Mouse (Mus musculus): Measurements from ENCODE around the gene Tmprss11b. TPM values are rescaled to one million over a fixed set of nuclear protein-coding genes. Genes with fewer than 3 reads are reported as not detected.

Tmprss11b gene
- polyA plus RNA-seq (2017; shearing (Covaris generic)): not detected

DNA sequence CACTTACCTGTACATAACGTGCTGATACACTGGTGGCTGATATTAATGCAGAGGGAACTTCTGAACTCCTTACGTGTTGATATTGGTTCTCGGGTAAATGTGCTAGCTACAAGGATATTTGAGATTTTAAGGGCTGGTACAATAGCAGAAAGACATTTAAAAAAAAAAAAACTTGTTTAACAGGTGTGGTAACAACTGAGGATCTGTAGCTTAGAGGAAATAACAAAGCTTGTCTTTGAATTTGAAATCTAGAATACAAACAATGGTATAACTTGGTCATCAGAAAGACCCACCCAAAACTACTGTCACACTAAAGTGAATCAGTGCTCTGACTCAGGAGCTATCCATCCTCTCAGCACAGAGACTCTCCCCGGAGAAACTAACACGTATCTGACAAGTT, at the start of gene Tmprss11b:
Gene Tmprss11b, minus strand, starts transcription at position 101 of the 400 bp plus-strand sequence.

GRCm38 (mm10) chr5:86632324-86632723, 43.8 kb downstream of the Tmprss11b start, which contains the start of gene Tmprss11f:
Tmprss11f (minus strand) TSS chr5:86632424.

Other genes starting within 250 kb of the Tmprss11b start
- 1 to 10 TPM in 1 of 2 experiments, under 1 TPM in 1; 0.13 to 1.7 TPM for gene Tmprss11a, start 207.4 kb downstream of the Tmprss11b start, polyA plus RNA-seq (2017; shearing (Covaris generic))
- under 1 TPM; 0.20 to 0.24 TPM for gene Tmprss11g, start 157.8 kb downstream of the Tmprss11b start, polyA plus RNA-seq (2017; shearing (Covaris generic))
- gene Tmprss11f, start 43.9 kb downstream of the Tmprss11b start, polyA plus RNA-seq (2017; shearing (Covaris generic)): under 1 TPM in 1 of 2 experiments, not detected in 1; 0.18 TPM
- gene Tmprss11e, start 69.5 kb upstream of the Tmprss11b start, polyA plus RNA-seq (2017; shearing (Covaris generic)): 1 to 10 TPM in 1 of 2 experiments, under 1 TPM in 1; 0.22 to 2.0 TPM
- 100 to 1,000 TPM in 1 of 2 experiments, 10 to 100 TPM in 1; 94.5 to 122 TPM for gene Ythdc1, start 127.9 kb upstream of the Tmprss11b start, polyA plus RNA-seq (2017; shearing (Covaris generic))
- gene Ugt2b34, start 230.6 kb upstream of the Tmprss11b start, polyA plus RNA-seq (2017; shearing (Covaris generic)): under 1 TPM in 1 of 2 experiments, not detected in 1; 0.12 TPM

Measured in inflammation-experienced regulatory T-cells (primary cell).